Mouse (Mus musculus) stomach, postnatal 0 days (tissue): ENCODE data around the gene Micu2.

Experiments
- CTCF ChIP-seq: IDR thresholded peaks from 2 replicates; pipeline ENCODE4 v1.5.1; 2016; ENCODE audit warnings: antibody characterized with exemption, low read depth, mild to moderate bottlenecking, moderate library complexity
- EP300 ChIP-seq: optimal IDR thresholded peaks from 2 replicates; pipeline ENCODE3; 2016; ENCODE audit warnings: antibody characterized with exemption

DNA sequence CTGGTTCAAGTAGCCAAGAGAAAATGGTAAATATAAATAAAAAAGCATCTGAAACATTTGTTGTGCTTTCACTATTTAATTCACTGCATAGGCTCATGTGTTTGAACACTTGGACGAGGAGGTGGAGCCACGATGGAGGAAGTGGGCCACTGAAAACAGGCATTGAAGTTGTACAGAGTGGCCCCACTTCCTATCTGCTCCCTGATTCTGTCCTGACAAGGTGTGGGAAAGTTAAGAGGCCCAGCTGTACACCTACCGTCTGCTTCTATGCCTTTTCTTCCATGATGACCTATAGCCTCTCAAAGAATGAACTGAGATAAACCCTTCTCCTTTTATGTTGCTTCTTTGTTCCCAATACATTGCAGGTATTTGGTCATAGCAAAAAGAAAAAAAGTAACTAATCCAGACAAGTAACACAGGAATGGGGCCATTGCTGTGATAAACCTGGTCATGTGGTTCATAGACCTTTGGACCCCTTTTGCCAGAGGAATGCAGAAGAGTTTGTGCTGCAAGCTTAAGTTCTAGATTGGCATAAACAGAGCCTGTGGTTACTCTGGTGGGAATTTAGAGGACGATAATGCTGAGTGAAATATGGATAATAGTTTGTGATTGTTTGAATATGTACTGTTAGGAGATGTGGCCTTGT is 47.7 kb upstream of the Micu2 start:
- TF ChIP-seq CTCF (no peak), EP300 (no peak)
